Comparison of ENCODE assay signal across 14 mouse cellular contexts in genomic region chr2:21009258-21010140, GRCm38 (mm10). TPM values are rescaled to one million over a fixed set of nuclear protein-coding genes. Genes with fewer than 3 reads are reported as not detected.
DNase-seq lines count a peak whose midpoint lies in the region; ATAC-seq and TF ChIP-seq lines count a peak whose summit lies in the region.
"Had no signal": no experiment of that assay in that cellular context is flagged by ENCODE, and none has a peak within 500 bp of the region (broad histone marks: within the 10 kb centered on the region; RNA-seq: fewer than 3 reads in every experiment).

No protein-coding gene starts in this region.

- 52% methylated on average over 16 of the region's 16 CpGs for WGBS in embryonic facial prominence, embryonic 10.5 days
- 33% methylated on average over 16 of the region's 16 CpGs for WGBS in hindbrain, embryonic 12.5 days
- whole genome bisulfite sequencing in midbrain, embryonic 16.5 days, result 15% methylated on average over 16 of the region's 16 CpGs
- WGBS in kidney, embryonic 15.5 days, result 54% methylated on average over 16 of the region's 16 CpGs

- 0 out of 2 replicates have a peak, but pooled peaks have one; percentile 23 for TF ChIP-seq CTCF in layer of hippocampus, adult 2 months (conservative IDR thresholded peaks at IDR 0.05)

- H3K4me3 ChIP-seq in layer of hippocampus, adult 2 months, result no peak overlapping the region
- H3K4me3 ChIP-seq in embryonic facial prominence, embryonic 10.5 days, result no peak overlapping the region
- no peak overlapping the region for H3K4me3 ChIP-seq in hindbrain, embryonic 12.5 days
- H3K4me3 ChIP-seq in midbrain, embryonic 16.5 days (ENCODE audit: low read depth, low read length), result no peak overlapping the region
- no peak overlapping the region for H3K4me3 ChIP-seq in kidney, embryonic 15.5 days (replicated peaks)

- no peaks in the 10 kb centered on the region for H3K9me3 ChIP-seq in embryonic facial prominence, embryonic 10.5 days
- H3K9me3 ChIP-seq in hindbrain, embryonic 12.5 days (replicated peaks), result no peaks in the 10 kb centered on the region
- no peaks in the 10 kb centered on the region for H3K9me3 ChIP-seq in midbrain, embryonic 16.5 days (replicated peaks; ENCODE audit: control insufficient read depth, low read length, poor library complexity, severe bottlenecking)
- no peaks in the 10 kb centered on the region for H3K9me3 ChIP-seq in kidney, embryonic 15.5 days (replicated peaks)

- peak overlapping the region; percentile 73 for H3K27ac ChIP-seq in layer of hippocampus, adult 2 months
- H3K27ac ChIP-seq in embryonic facial prominence, embryonic 10.5 days (replicated peaks), result peak overlapping the region; percentile 83
- peak overlapping the region; percentile 98 for H3K27ac ChIP-seq in hindbrain, embryonic 12.5 days
- peak overlapping the region; percentile 93 for H3K27ac ChIP-seq in midbrain, embryonic 16.5 days (ENCODE audit: low read length)
- H3K27ac ChIP-seq in kidney, embryonic 15.5 days, result no peak overlapping the region
- H3K27ac ChIP-seq: stomach, postnatal 0 days had no signal

- peaks cover 32% of the 10 kb centered on the region for H3K4me1 ChIP-seq in embryonic facial prominence, embryonic 10.5 days
- peaks cover 25% of the 10 kb centered on the region for H3K4me1 ChIP-seq in hindbrain, embryonic 12.5 days
- H3K4me1 ChIP-seq in midbrain, embryonic 16.5 days (ENCODE audit: control insufficient read depth, insufficient read depth, low read length), result peaks cover 22% of the 10 kb centered on the region
- no peaks in the 10 kb centered on the region for H3K4me1 ChIP-seq in kidney, embryonic 15.5 days

- no peak for DNase-seq in layer of hippocampus, adult 2 months (ENCODE audit: low spot score in 2 of 2)
- DNase-seq in layer of hippocampus, adult 9-11 months, result no peak
- no peak for DNase-seq in embryonic facial prominence, embryonic 10.5 days (ENCODE audit: low spot score)
- DNase-seq in frontal cortex, postnatal 10 days (ENCODE audit: low spot score in 2 of 2), result no peak
- DNase-seq in spleen, adult 12 weeks (ENCODE audit: low spot score), result no peak
- DNase-seq: heart, adult 18-20 months; heart, postnatal 10 days; kidney, adult 2 months; thymus, postnatal 4 days had no signal

- no peaks in the 10 kb centered on the region for H3K36me3 ChIP-seq in embryonic facial prominence, embryonic 10.5 days (replicated peaks)
- no peaks in the 10 kb centered on the region for H3K36me3 ChIP-seq in hindbrain, embryonic 12.5 days
- no peaks in the 10 kb centered on the region for H3K36me3 ChIP-seq in midbrain, embryonic 16.5 days (ENCODE audit: control insufficient read depth, insufficient read depth, low read length)
- no peaks in the 10 kb centered on the region for H3K36me3 ChIP-seq in kidney, embryonic 15.5 days

- peak overlapping the region; percentile 41; the same call in 1 of the 2 replicates for H3K9ac ChIP-seq in hindbrain, embryonic 12.5 days
- peak overlapping the region; percentile 12; the same call in 1 of the 2 replicates for H3K9ac ChIP-seq in midbrain, embryonic 16.5 days (ENCODE audit: low read depth, low read length)
- no peak overlapping the region for H3K9ac ChIP-seq in kidney, embryonic 15.5 days

- no peaks in the 10 kb centered on the region for H3K27me3 ChIP-seq in embryonic facial prominence, embryonic 10.5 days (replicated peaks; ENCODE audit: low read depth, poor library complexity, severe bottlenecking)
- H3K27me3 ChIP-seq in hindbrain, embryonic 12.5 days, result no peaks in the 10 kb centered on the region
- no peaks in the 10 kb centered on the region for H3K27me3 ChIP-seq in midbrain, embryonic 16.5 days (ENCODE audit: control insufficient read depth, insufficient read depth, low read depth, low read length)
- no peaks in the 10 kb centered on the region for H3K27me3 ChIP-seq in kidney, embryonic 15.5 days

- peak overlapping the region; percentile 17; the same call in 1 of the 2 replicates for H3K4me2 ChIP-seq in hindbrain, embryonic 12.5 days (replicated peaks)
- H3K4me2 ChIP-seq in midbrain, embryonic 16.5 days (ENCODE audit: low read length), result no peak overlapping the region
- H3K4me2 ChIP-seq in kidney, embryonic 15.5 days, result no peak overlapping the region

- ATAC-seq in hindbrain, embryonic 12.5 days (ENCODE audit: low FRiP score), result peak; percentile 55
- ATAC-seq in midbrain, embryonic 16.5 days, result peak; percentile 44; the same call in 1 of the 2 replicates
- ATAC-seq in kidney, embryonic 15.5 days (replicated peaks; ENCODE audit: low FRiP score), result no peak
- ATAC-seq: activated CD4-positive, CD25-positive, alpha-beta regulatory T cell, adult 4 months had no signal

RNA-seq across cellular contexts. Expression of gene Arhgap21, which starts 40.8 kb away (rescaled TPM):
- total RNA-seq in layer of hippocampus, adult 2 months (2021), result 100 to 1,000 TPM; 358 to 386 TPM
- polyA plus RNA-seq in embryonic facial prominence, embryonic 10.5 days (2016; fragmentation: Nextera tagmentation; extraction: Ambion mirVana), result 15.7 and 23.1 TPM in 2 replicates
- polyA plus RNA-seq in hindbrain, embryonic 12.5 days (2016; fragmentation: Nextera tagmentation; extraction: Ambion mirVana), result 64.4 and 66.1 TPM in 2 replicates
- polyA plus RNA-seq in midbrain, embryonic 16.5 days (2015; fragmentation: Nextera tagmentation; extraction: Ambion mirVana), result 40.9 and 41.7 TPM in 2 replicates
- 11.3 and 12.7 TPM in 2 replicates for polyA plus RNA-seq in kidney, embryonic 15.5 days (2015; fragmentation: Nextera tagmentation; extraction: Ambion mirVana)
